Mouse (Mus musculus) brain, embryonic 14.5 days (tissue): ENCODE data around the gene Akip1.

Source experiments
- CTCF ChIP-seq: fragments of 200-500 bp; IDR thresholded peaks from 2 replicates; pipeline ENCODE4 v1.5.1; 2012; ENCODE audit warnings: inconsistent platforms, mild to moderate bottlenecking, moderate library complexity, borderline replicate concordance; ENCODE audit not compliant: insufficient read depth, insufficient read length; ENCODE audit errors: extremely low read depth
- POLR2A ChIP-seq: fragments of 200-500 bp; IDR thresholded peaks from 2 replicates; pipeline ENCODE4 v1.6.1; 2012; ENCODE audit warnings: mild to moderate bottlenecking, inconsistent platforms, borderline replicate concordance; ENCODE audit not compliant: poor library complexity, insufficient read depth, insufficient read length, severe bottlenecking; ENCODE audit errors: extremely low read depth

DNA sequence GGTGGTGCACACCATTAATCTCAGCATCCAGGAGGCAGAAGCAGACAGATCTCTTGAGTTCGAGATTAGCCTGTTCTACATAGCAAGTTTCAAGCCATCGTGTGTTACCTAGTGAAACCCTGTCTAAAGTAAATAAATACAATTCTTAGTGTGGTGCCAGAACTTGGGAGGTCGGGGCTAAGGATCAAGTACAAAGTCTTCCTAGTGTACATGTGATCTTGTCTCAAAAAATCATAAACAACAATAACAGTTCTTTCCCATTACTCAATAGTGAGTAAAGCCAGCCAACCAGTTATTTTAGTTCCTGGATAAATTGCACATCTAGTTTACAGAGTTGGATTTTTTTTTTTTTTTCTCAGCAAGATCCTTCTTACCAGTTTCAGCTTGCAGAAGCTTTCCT, 971 bp downstream of the Akip1 start:
- TF ChIP-seq CTCF (no peak), POLR2A (no peak)
